Mouse (Mus musculus) G1E (cell line): ENCODE measurements around the gene Myf5.

Experiments used
- CTCF ChIP-seq: IDR thresholded peaks from 2 replicates; pipeline ENCODE4 v1.5.1; 2012; ENCODE audit warnings: low read depth, low read length, inconsistent platforms, mixed read lengths
- GATA1 ChIP-seq: IDR thresholded peaks from 2 replicates; pipeline ENCODE4 v1.6.1; 2012; ENCODE audit warnings: borderline replicate concordance, low read length, inconsistent platforms, mixed read lengths
- POLR2AphosphoS5 ChIP-seq: IDR thresholded peaks from 2 replicates; pipeline ENCODE4 v1.6.1; 2012; ENCODE audit warnings: low read depth, low read length, inconsistent platforms; ENCODE audit not compliant: insufficient replicate concordance

- TF ChIP-seq GATA1: no peak
- TF ChIP-seq CTCF: no peak
- no peak for TF ChIP-seq POLR2AphosphoS5
Measured at GRCm38 (mm10) chr10:107485870-107486269, at the start of gene Myf5.
